In the genomic region with DNA sequence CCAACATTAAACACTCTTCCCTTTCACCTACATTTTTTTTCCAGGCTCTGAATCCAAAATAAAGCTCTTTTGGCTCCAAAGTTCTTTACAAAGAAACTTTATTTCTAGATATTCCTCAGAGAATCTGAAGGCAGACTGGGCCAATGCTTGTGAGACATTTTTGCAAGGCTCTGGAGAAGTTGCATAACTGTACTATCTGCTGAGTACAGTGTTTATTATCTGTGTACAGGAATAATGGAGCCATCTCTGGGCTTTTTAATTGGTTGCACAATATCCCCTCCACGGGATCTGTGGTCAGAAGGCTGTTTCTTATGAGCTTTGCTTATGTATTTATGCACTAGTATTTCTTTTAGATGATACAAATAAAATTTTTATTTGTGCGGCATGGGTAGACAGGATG, we compare ENCODE assay signal across 20 mouse cellular contexts. TPM values are rescaled to one million over a fixed set of nuclear protein-coding genes. Genes with fewer than 3 reads are reported as not detected.
A peak's percentile ranks its signal among the peaks of the same experiment; 100 is the strongest.
DNase-seq lines count a peak whose midpoint lies in the region; ATAC-seq and TF ChIP-seq lines count a peak whose summit lies in the region.
"Had no signal": no experiment of that assay in that cellular context is flagged by ENCODE, and none has a peak within 500 bp of the region (broad histone marks: within the 10 kb centered on the region; RNA-seq: fewer than 3 reads in every experiment).

No protein-coding gene starts in this region.

- TF ChIP-seq CTCF in midbrain, postnatal 0 days (IDR thresholded peaks at IDR 0.05) = no peak

- H3K4me2 ChIP-seq in intestine, embryonic 14.5 days (ENCODE audit: low read length) = no peak overlapping the region
- H3K4me2 ChIP-seq in intestine, embryonic 15.5 days (replicated peaks) = no peak overlapping the region
- H3K4me2 ChIP-seq in lung, embryonic 16.5 days (ENCODE audit: low read depth, low read length) = no peak overlapping the region
- H3K4me2 ChIP-seq in midbrain, postnatal 0 days (ENCODE audit: low read depth, low read length, poor library complexity, severe bottlenecking) = no peak overlapping the region
- H3K4me2 ChIP-seq: forebrain, embryonic 15.5 days; limb, embryonic 15.5 days; midbrain, embryonic 11.5 days had no signal

- no peak overlapping the region for H3K27ac ChIP-seq in intestine, embryonic 14.5 days (ENCODE audit: low read depth)
- no peak overlapping the region for H3K27ac ChIP-seq in intestine, embryonic 15.5 days
- peak overlapping the region; percentile 83 for H3K27ac ChIP-seq in lung, embryonic 16.5 days (ENCODE audit: low read length)
- H3K27ac ChIP-seq in midbrain, postnatal 0 days (ENCODE audit: low read depth, low read length) = no peak overlapping the region
- H3K27ac ChIP-seq: embryonic facial prominence, embryonic 10.5 days; forebrain, embryonic 15.5 days; gastrocnemius, adult 2 months; limb, embryonic 15.5 days had no signal

- no peaks in the 10 kb centered on the region for H3K27me3 ChIP-seq in intestine, embryonic 14.5 days (replicated peaks; ENCODE audit: control insufficient read depth, insufficient read depth, low read length)
- no peaks in the 10 kb centered on the region for H3K27me3 ChIP-seq in intestine, embryonic 15.5 days (replicated peaks)
- H3K27me3 ChIP-seq in lung, embryonic 16.5 days (ENCODE audit: control insufficient read depth, insufficient read depth, low read depth, low read length) = no peaks in the 10 kb centered on the region
- H3K27me3 ChIP-seq in midbrain, postnatal 0 days (ENCODE audit: insufficient read depth, low read length) = no peaks in the 10 kb centered on the region
- H3K27me3 ChIP-seq: forebrain, embryonic 15.5 days; limb, embryonic 15.5 days had no signal

- no peaks in the 10 kb centered on the region for H3K9me3 ChIP-seq in intestine, embryonic 14.5 days (ENCODE audit: control insufficient read depth, low read length)
- H3K9me3 ChIP-seq in intestine, embryonic 15.5 days = no peaks in the 10 kb centered on the region
- no peaks in the 10 kb centered on the region for H3K9me3 ChIP-seq in lung, embryonic 16.5 days (ENCODE audit: control insufficient read depth, low read length)
- no peaks in the 10 kb centered on the region for H3K9me3 ChIP-seq in midbrain, postnatal 0 days (ENCODE audit: low read length)
- H3K9me3 ChIP-seq: embryonic facial prominence, embryonic 10.5 days; forebrain, embryonic 15.5 days; limb, embryonic 15.5 days had no signal

- 85% methylated on average over 2 of the region's 2 CpGs for WGBS in intestine, embryonic 14.5 days
- 73% methylated on average over 2 of the region's 2 CpGs for WGBS in intestine, embryonic 15.5 days
- 58% methylated on average over 2 of the region's 2 CpGs for WGBS in lung, embryonic 16.5 days
- WGBS in midbrain, postnatal 0 days = 72% methylated on average over 2 of the region's 2 CpGs

- peak; percentile 34 for DNase-seq in intestine, embryonic 14.5 days (ENCODE audit: low spot score)
- DNase-seq in lung, postnatal 14 days = no peak
- DNase-seq in layer of hippocampus, adult 9-10 months (ENCODE audit: low spot score) = no peak
- no peak for DNase-seq in midbrain, postnatal 0 days (ENCODE audit: low spot score)
- DNase-seq: adrenal gland, adult 2 months; cerebellum, adult 11 months; cerebellum, postnatal 36 days; gastrocnemius, adult 2 months; kidney, postnatal 4 days; right cerebral cortex, postnatal 25 days; thymus, postnatal 25 days had no signal

- H3K4me3 ChIP-seq in intestine, embryonic 14.5 days (ENCODE audit: low read depth, low read length) = no peak overlapping the region
- no peak overlapping the region for H3K4me3 ChIP-seq in intestine, embryonic 15.5 days (replicated peaks)
- no peak overlapping the region for H3K4me3 ChIP-seq in lung, embryonic 16.5 days (ENCODE audit: low read length)
- H3K4me3 ChIP-seq in midbrain, postnatal 0 days (ENCODE audit: low read depth, low read length) = no peak overlapping the region
- H3K4me3 ChIP-seq: embryonic facial prominence, embryonic 10.5 days; forebrain, embryonic 15.5 days; gastrocnemius, adult 2 months; limb, embryonic 15.5 days had no signal

- no peaks in the 10 kb centered on the region for H3K4me1 ChIP-seq in intestine, embryonic 14.5 days (replicated peaks; ENCODE audit: control insufficient read depth, insufficient read depth, low read length)
- no peaks in the 10 kb centered on the region for H3K4me1 ChIP-seq in intestine, embryonic 15.5 days (replicated peaks)
- H3K4me1 ChIP-seq in lung, embryonic 16.5 days (replicated peaks; ENCODE audit: control insufficient read depth, insufficient read depth, low read length) = peaks cover 5% of the 10 kb centered on the region; the same call in 1 of the 2 replicates
- H3K4me1 ChIP-seq in midbrain, postnatal 0 days (ENCODE audit: insufficient read depth, low read length) = no peaks in the 10 kb centered on the region
- H3K4me1 ChIP-seq: embryonic facial prominence, embryonic 10.5 days; forebrain, embryonic 15.5 days; limb, embryonic 15.5 days had no signal

- no peaks in the 10 kb centered on the region for H3K36me3 ChIP-seq in intestine, embryonic 14.5 days (ENCODE audit: control insufficient read depth, insufficient read depth, low read length)
- no peaks in the 10 kb centered on the region for H3K36me3 ChIP-seq in intestine, embryonic 15.5 days
- H3K36me3 ChIP-seq in lung, embryonic 16.5 days (ENCODE audit: control insufficient read depth, insufficient read depth, low read length) = peaks cover 2% of the 10 kb centered on the region; the same call in 1 of the 2 replicates
- H3K36me3 ChIP-seq in midbrain, postnatal 0 days (ENCODE audit: insufficient read depth, low read length) = no peaks in the 10 kb centered on the region
- H3K36me3 ChIP-seq: embryonic facial prominence, embryonic 10.5 days; forebrain, embryonic 15.5 days; limb, embryonic 15.5 days had no signal

- no peak for ATAC-seq in intestine, embryonic 14.5 days (replicated peaks; ENCODE audit: low FRiP score, low TSS enrichment, low read depth)
- ATAC-seq in intestine, embryonic 15.5 days = no peak
- ATAC-seq in lung, embryonic 16.5 days (ENCODE audit: low read depth) = peak; percentile 91
- ATAC-seq in common myeloid progenitor, adult 5-6 weeks (replicated peaks; ENCODE audit: low read depth, poor library complexity, severe bottlenecking) = 0 out of 2 replicates have a peak, but pooled peaks have one; percentile 36
- ATAC-seq in midbrain, postnatal 0 days (ENCODE audit: low FRiP score) = no peak
- ATAC-seq: forebrain, embryonic 15.5 days; inflammation-experienced regulatory T-cells, adult 6 months had no signal

- no peak overlapping the region for H3K9ac ChIP-seq in intestine, embryonic 14.5 days (ENCODE audit: low read length)
- no peak overlapping the region for H3K9ac ChIP-seq in intestine, embryonic 15.5 days
- H3K9ac ChIP-seq in lung, embryonic 16.5 days (ENCODE audit: low read length) = no peak overlapping the region
- H3K9ac ChIP-seq in midbrain, postnatal 0 days (replicated peaks; ENCODE audit: low read length, poor library complexity, severe bottlenecking) = no peak overlapping the region
- H3K9ac ChIP-seq: forebrain, embryonic 15.5 days; limb, embryonic 15.5 days had no signal

RNA-seq across cellular contexts. Expression of gene Adam12, which starts 54.9 kb away (rescaled TPM):
- 13.8 and 15.1 TPM in 2 replicates for polyA plus RNA-seq in intestine, embryonic 14.5 days (2014; fragmentation: Nextera tagmentation; extraction: Ambion mirVana)
- polyA plus RNA-seq in intestine, embryonic 15.5 days (2015; fragmentation: Nextera tagmentation; extraction: Ambion mirVana) = 6.3 and 6.4 TPM in 2 replicates
- polyA plus RNA-seq in lung, embryonic 16.5 days (2015; fragmentation: Nextera tagmentation; extraction: Ambion mirVana) = 15.3 and 15.7 TPM in 2 replicates
- 0.05 TPM in 1 of 2 replicates, not detected in the other for total RNA-seq in common myeloid progenitor, adult 5-6 weeks (2017)
- 12.8 and 18.5 TPM in 2 replicates for total RNA-seq in midbrain, postnatal 0 days (2014; rRNA removed)
- polyA plus RNA-seq in midbrain, postnatal 0 days (2015; fragmentation: Nextera tagmentation; extraction: Ambion mirVana) = 2.0 and 3.5 TPM in 2 replicates
- total RNA-seq: MEL had no signal

Comparison
In these comparisons a context has a peak if more than half of its experiments do, and no peak if none do; other contexts are left out.
1. ATAC-seq: peak in lung, embryonic 16.5 days (single experiment) and common myeloid progenitor, adult 5-6 weeks (single experiment); none in intestine, embryonic 14.5 days (single experiment), intestine, embryonic 15.5 days (single experiment) and midbrain, postnatal 0 days (single experiment).